Comparison of ENCODE assay signal across 9 mouse cellular contexts in genomic region chr13:46838551-46838950, GRCm38 (mm10).
DNase-seq lines count a peak whose midpoint lies in the region; ATAC-seq and TF ChIP-seq lines count a peak whose summit lies in the region.
"Had no signal": no experiment of that assay in that cellular context is flagged by ENCODE, and none has a peak within 500 bp of the region (broad histone marks: within the 10 kb centered on the region; RNA-seq: fewer than 3 reads in every experiment).

No protein-coding gene starts in this region.

- H3K79me2 ChIP-seq in MEL (ENCODE audit: control insufficient read depth, insufficient read depth, low read length, poor library complexity): no peaks in the 10 kb centered on the region

- H3K4me1 ChIP-seq in MEL (ENCODE audit: control insufficient read depth in 1 of 2, insufficient read depth in 2 of 2, low read length in 2 of 2): peaks cover 0 to 6% of the 10 kb centered on the region in 2 experiments; a peak in 1 of 4 replicates

- H3K27ac ChIP-seq in MEL (ENCODE audit: control insufficient read depth, low read depth, low read length): no peak overlapping the region
- H3K27ac ChIP-seq: limb, embryonic 15.5 days had no signal

- no peak overlapping the region for H3K4me3 ChIP-seq in MEL (ENCODE audit: control insufficient read depth in 1 of 2, insufficient read depth in 1 of 2, low read depth in 2 of 2, low read length in 2 of 2)
- H3K4me3 ChIP-seq: limb, embryonic 15.5 days had no signal

- no peaks in the 10 kb centered on the region; a peak in 1 of 4 replicates for H3K36me3 ChIP-seq in MEL (ENCODE audit: control insufficient read depth in 1 of 2, insufficient read depth in 2 of 2, low read length in 2 of 2)

- TF ChIP-seq CTCF in MEL (IDR thresholded peaks at IDR 0.05 in 2 of 3, conservative IDR thresholded peaks at IDR 0.05 in 1 of 3; ENCODE audit: control insufficient read depth in 1 of 3, insufficient read depth in 1 of 3, low read depth in 2 of 3, low read length in 3 of 3, poor library complexity in 1 of 3, severe bottlenecking in 1 of 3): peak; percentile 26 to 57 (median 30); a peak in 5 of 6 replicates

- H3K9me3 ChIP-seq in MEL (replicated peaks; ENCODE audit: insufficient read depth, low read length): no peaks in the 10 kb centered on the region
- H3K9me3 ChIP-seq: limb, embryonic 15.5 days had no signal

- peak; percentile 41 for TF ChIP-seq RAD21 in MEL (IDR thresholded peaks at IDR 0.05; ENCODE audit: low read depth, low read length)

- no peak for TF ChIP-seq EP300 in MEL (IDR thresholded peaks at IDR 0.05; ENCODE audit: low read depth in 1 of 2, low read length in 2 of 2)

- no peak for TF ChIP-seq POLR2A in MEL (IDR thresholded peaks at IDR 0.05; ENCODE audit: control insufficient read depth in 1 of 2, insufficient read depth in 1 of 2, low read depth in 1 of 2, low read length in 2 of 2, poor library complexity in 1 of 2)

- H3K9ac ChIP-seq in MEL (ENCODE audit: control insufficient read depth, low read depth, low read length, poor library complexity, severe bottlenecking): no peak overlapping the region
- H3K9ac ChIP-seq: limb, embryonic 15.5 days had no signal

- no peaks in the 10 kb centered on the region for H3K27me3 ChIP-seq in MEL (ENCODE audit: control insufficient read depth in 1 of 2, insufficient read depth in 2 of 2, low read length in 2 of 2)
- H3K27me3 ChIP-seq: limb, embryonic 15.5 days had no signal

- no peak for ATAC-seq in CD4-positive, CD25-positive, alpha-beta regulatory T cell, adult 4 months

- peak; percentile 53 for DNase-seq in CD4-positive, CD25-positive, alpha-beta regulatory T cell, adult 2 months (ENCODE audit: low read depth, low spot score)
- peak; percentile 46 for DNase-seq in kidney, postnatal 10 days
- DNase-seq in kidney, adult 18-20 months: no peak
- peak; percentile 58 for DNase-seq in MEL (ENCODE audit: low read depth, low spot score)
- DNase-seq in embryo, embryonic 11 days: peak; percentile 65
- peak; percentile 31 for DNase-seq in naive thymus-derived CD4-positive, alpha-beta T cell, adult 2 months (ENCODE audit: low read depth)
- no peak for DNase-seq in urinary bladder, postnatal 4 days (ENCODE audit: low spot score in 2 of 2)

TF ChIP-seq in MEL, 35 proteins besides CTCF, POLR2A, EP300 and RAD21:
- TF ChIP-seq SMC3 (IDR thresholded peaks at IDR 0.05; ENCODE audit: low read depth, low read length): peak; percentile 46
- TF ChIP-seq TCF12 (IDR thresholded peaks at IDR 0.05; ENCODE audit: low read depth, low read length): no peak
- TF ChIP-seq ZKSCAN1 (IDR thresholded peaks at IDR 0.05; ENCODE audit: low read depth, low read length): no peak
- TF ChIP-seq ZNF384 (IDR thresholded peaks at IDR 0.05; ENCODE audit: low read depth, low read length): peak; percentile 40; the same call in 1 of the 2 replicates
- TF ChIP-seq ETS1 (IDR thresholded peaks at IDR 0.05; ENCODE audit: low read depth, low read length): no peak
- TF ChIP-seq MXI1 (IDR thresholded peaks at IDR 0.05; ENCODE audit: low read depth, low read length): no peak
- no peak for TF ChIP-seq GABPA (IDR thresholded peaks at IDR 0.05; ENCODE audit: low read depth, low read length)
- no peak for TF ChIP-seq SIN3A (IDR thresholded peaks at IDR 0.05; ENCODE audit: low read length)
- no peak for TF ChIP-seq POLR2AphosphoS5 (IDR thresholded peaks at IDR 0.05; ENCODE audit: borderline replicate concordance, low read depth, low read length)

Comparison
In these comparisons a context has a peak if more than half of its experiments do, and no peak if none do; other contexts are left out.
1. DNase-seq: peak in CD4-positive, CD25-positive, alpha-beta regulatory T cell, adult 2 months (single experiment), kidney, postnatal 10 days (single experiment), MEL (single experiment), embryo, embryonic 11 days (single experiment) and naive thymus-derived CD4-positive, alpha-beta T cell, adult 2 months (single experiment); none in kidney, adult 18-20 months (single experiment) and urinary bladder, postnatal 4 days (0 of 2).